Mouse (Mus musculus) megakaryocyte, embryonic 14.5 days (primary cell): Measurements from ENCODE around the gene Gm49384.

Source experiments
- FLI1 ChIP-seq: IDR thresholded peaks from 2 replicates; pipeline ENCODE4 v1.6.1; 2012; ENCODE audit warnings: low read length, inconsistent platforms, mixed read lengths
- GATA1 ChIP-seq: IDR thresholded peaks from 3 replicates; pipeline ENCODE4 v1.6.1; 2012; ENCODE audit warnings: mixed read lengths, low read length, inconsistent platforms, borderline replicate concordance

GRCm38 (mm10) chr12:69198985-69199384, 5.1 kb downstream of the Gm49384 start:
- TF ChIP-seq GATA1 (no peak), FLI1 (no peak)
